Mouse (Mus musculus): ENCODE results near the gene Frs2.

DNA sequence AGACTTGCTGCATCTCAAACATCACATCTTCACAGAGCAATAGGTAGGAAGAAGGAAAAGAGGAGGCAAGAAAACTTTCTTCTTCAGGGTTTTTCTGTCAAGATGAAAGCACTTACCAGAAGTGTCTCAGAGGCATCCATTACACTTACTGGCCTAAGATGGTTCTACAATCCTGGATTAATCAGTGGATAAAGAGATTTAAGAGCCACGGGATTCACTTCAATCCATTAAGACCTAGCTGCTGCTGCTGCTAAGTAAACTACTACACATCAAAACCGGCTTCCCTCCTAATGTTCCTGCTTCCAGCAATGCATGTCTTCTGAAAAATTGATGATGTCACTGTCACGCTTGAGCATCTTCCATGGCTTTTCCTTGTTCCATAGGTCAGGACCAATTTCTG is 48.4 kb upstream of the Frs2 start:
- TF ChIP-seq CTCF (IDR thresholded peaks at IDR 0.05; ENCODE audit: low read depth) (no peak), EP300 (IDR thresholded peaks at IDR 0.05; ENCODE audit: low read depth) (no peak)
